Mouse (Mus musculus) left cerebral cortex, adult 8-10 months (tissue): ENCODE data around the gene Fam20c. TPM values are rescaled to one million over a fixed set of nuclear protein-coding genes. Genes with fewer than 3 reads are reported as not detected.

Source experiments
- DNase-seq, 2 experiments: peaks; one replicate each; pipeline ENCODE4 v3.0.0; 2022; ENCODE audit warnings: low spot score in 2 of 2
- total RNA-seq, 4 experiments: library from RNA; stranded (reverse); gene quantifications; 2 replicates each; pipeline ENCODE4 v1.2.4; 2022

Fam20c gene
- 10 to 100 TPM; 42.6 to 50.0 (median 47.2) TPM for total RNA-seq

DNA sequence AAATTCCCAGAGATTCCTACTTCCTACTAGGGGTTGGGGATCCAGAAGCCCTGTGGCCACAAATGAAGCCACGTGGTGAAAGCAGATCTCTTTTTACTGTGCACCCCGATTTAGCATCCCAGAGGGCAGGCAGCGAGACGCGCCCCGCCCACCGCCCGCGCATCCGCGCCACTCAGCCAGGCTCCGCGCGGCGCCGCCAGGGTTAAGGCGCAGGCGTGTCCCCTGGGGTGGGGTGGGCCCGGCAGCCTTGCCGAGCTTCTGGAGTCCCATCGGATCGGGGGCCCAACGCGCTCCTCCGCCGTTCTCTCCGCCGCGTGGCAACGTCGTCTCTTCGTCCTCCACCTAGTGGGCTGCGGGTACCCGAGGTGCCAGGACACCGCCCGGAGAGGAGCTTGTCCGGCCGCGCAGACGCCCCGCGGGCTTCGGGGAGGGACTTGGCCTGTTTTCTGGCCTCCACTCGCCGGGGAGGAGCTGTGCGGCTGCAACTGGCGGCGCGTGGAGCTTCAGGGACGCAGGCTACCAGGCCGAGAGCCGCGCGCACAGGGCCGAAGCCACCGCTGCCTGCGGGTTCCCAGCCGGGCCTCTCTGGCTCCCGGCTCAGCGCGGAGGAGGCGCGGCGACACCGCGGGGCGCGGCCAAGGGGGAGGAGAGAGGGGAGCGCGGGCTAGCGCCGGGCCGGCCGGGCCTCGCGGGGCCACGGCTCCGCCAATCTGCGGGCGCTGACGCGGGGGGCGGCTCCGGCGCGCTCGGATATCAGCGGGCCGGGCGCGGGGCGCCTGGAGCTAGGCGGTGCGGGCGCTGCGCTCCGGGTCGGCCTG is at the start of gene Fam20c:
TSS of gene Fam20c (plus strand) at position 212 of the 818 bp plus-strand sequence.
- peak; percentile 66 to 75 for DNase-seq

DNA sequence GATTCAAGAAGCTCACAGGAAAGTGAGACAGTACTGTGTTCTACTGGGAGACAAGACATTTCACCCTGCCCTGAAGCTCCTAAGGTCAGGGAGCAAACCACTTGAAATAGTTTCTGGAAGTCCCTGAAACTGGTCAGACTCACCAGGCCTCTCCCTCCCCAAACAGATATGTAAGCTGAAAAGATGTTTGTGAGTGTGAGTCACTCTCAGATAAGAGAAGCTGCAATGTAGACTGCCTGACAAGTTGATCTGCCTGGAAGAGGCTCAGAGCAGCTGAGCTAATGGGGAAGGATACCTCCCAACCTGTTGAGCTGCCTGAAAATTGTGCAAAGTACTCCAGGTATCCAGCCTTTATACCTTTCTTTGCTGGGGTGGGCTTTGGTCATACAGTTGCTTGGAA is 46.9 kb upstream of the Fam20c start:
- no peak for DNase-seq

DNA sequence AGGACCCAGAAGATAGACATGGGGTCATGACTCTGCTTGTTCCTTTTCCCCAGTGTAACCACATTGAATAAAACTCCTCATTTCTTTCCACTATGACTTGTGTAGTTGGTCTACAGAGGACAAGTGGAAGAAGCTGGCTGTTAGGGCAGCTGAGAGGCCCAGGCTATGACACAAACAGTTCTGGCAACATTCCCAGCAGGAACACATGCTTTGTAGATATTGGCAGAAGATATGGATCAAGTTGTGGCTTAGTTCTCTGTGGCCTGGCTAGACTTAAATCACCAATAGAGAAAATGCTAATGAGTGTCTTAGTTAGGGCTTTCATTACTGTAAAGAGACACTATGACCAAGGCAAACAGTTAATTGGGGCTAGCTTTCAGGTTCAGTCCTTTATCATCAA is 45.7 kb upstream of the Fam20c start:
- DNase-seq = no peak

DNA sequence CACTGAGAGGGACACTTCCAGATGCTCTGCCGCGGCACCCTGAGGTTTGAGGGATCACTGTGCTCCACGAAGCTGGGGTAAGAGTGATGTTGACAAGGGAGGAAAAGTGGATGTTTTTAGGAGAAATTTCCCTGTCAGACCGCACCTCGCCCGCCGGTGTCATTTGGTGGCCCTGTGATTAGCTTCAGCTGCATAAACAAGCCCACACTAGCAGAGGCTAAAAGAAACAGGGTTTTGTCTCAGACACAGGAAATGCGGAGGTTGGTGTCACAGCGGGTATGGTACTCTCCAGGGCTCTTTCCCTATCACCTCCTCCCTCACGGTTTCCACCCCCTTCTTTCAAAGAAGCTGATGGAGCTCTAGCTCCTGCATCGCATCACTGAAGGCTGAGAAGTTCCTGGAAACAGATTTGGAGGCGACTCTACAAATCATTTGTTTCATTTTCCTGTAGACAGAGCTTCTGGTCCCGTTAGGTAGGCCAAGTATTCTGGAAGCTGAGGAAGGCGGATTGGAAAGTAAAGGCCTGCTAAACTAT is 38.7 kb upstream of the Fam20c start:
- no peak for DNase-seq

DNA sequence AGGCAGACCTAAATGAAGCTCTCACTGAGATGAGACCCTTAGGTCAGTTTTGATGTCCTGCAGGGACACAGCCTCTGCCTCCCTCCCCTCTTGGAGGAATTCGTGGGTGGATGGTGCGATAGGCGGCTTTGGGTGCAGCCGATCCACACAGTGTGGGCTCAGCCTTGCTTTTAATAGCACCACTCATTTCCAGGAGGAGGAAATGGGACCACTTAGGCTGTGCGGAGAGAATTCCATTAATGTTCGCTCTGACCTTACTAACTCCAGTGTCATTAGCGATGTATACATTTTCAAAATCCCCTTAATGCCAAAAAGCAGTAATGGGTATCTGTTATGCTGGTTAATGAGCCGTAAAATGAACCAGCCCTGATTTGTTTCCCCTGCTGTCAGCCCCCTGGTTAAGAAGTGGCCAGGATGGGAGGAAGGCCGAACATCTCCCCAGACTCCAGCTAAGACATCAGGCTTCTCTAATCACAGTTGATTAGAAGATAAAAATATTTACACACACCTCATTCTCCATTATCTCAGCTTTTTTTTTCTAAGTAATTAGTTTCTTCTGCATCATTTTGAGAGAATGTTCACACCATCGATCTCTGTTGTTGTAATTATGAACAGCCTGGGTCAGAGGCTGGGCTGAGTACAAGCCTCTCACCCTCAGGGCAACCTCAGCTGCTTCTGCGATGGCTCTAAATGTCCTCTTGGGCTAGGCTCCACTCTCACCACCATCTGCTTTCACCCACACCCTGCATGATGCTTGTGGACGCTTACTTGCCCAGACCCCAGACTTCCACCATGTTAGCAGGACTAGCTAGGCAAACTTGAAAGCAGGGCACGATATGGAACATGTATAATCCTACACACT is 33.8 kb upstream of the Fam20c start:
- no peak for DNase-seq

DNA sequence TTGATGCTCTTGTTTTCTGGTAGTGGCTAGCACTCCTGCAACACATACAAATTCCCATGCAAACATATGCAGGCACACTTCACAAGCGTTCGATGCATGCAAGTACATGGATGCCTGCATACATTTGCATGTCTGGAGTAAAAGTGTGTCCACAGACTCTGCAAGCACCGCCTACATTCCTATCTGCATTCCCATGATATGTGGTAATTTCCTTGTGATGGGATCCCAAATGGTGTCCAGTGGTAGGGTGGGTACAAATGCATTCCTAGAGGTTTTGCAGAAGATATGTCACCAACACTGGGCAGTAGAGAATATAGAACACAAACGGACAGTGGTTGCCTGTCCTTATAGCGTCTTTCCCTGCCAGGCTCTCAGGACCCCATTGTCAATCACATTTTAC is 29.9 kb upstream of the Fam20c start:
- no peak for DNase-seq

DNA sequence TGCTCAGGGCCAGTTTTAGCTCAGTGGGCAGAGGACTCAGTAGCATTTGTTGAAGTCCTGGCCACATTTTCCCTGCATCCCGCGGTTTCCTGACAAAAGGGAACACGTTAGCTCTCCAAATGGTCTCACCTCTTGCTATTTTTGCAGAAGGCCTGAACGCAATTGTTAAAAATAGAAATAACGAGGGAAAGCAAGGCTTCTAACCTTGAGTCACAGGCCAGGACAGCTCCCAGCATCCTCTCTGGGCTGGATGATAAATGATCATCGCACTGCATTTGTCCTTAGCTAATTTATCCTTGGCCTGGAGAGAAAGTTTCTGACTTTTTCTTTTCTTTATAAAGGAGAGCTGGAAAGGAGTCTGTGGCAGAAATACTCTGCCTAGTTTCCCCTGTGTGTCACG is 29.2 kb upstream of the Fam20c start:
- no peak for DNase-seq

DNA sequence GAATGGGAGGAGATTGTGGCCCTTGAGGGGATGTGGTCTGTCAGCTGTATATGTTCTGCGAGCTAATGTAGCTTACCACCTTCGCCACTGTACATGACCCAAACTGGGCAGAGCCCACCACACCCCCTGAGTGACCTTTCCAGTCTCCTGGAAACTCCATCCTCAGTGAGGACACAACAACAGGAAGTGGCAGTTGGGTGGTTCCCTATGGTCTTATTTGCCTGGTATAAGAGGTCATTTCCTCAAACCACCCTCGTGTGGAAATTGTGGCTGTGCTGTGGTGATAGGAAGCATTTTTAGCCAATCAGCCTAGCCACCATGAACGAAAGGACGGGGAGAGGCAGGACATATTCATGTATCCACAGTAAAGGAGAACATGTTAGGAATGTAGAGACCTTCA is 23.5 kb upstream of the Fam20c start:
- DNase-seq = no peak

DNA sequence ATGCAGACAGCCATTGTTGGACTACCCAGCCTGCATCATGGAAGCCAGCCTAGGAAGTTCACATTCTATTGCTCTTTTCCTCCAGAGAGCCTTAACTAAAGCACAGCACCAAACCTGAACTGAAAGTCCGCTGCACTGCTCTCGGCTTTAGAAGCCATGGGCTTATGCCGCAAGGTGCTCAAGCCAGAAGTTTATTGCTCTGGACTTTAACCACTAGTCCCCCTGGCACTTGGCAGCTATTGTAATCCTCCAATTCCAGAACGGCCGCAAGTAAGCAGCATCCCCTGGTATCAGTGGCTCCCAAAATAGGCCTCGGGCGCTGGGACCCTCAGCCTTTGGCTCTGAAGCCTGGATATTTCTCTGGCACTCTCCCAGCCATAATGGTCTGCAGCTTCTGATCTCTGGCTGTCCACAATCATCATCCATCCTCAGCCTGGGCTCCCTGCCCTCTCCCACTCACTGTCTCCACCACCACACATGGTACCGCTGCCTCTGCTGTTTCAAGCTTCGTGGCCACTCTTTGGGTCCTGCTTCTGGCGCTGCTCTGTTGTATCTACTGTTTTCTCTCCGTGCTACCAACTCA is 20.9 kb upstream of the Fam20c start:
- no peak for DNase-seq

DNA sequence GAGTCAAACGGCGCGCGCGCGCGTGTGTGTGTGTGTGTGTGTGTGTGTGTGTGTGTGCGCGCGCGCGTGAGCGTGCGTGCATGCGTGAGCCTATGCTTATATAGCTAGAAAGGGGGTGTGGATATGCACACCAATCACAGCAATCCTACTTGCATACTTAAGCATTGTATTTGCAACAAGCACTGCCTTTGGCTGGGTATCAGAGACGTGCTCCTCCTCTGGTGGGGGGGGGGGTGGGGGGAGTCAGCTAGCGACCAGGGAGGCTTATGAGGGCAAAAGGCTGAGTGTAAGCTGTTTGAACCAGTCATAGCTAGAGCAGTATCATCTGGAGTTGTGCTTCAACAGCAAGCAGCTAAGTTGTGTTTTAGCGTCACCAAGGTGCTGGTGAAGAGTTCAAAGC is 20.3 kb upstream of the Fam20c start:
- no peak for DNase-seq

DNA sequence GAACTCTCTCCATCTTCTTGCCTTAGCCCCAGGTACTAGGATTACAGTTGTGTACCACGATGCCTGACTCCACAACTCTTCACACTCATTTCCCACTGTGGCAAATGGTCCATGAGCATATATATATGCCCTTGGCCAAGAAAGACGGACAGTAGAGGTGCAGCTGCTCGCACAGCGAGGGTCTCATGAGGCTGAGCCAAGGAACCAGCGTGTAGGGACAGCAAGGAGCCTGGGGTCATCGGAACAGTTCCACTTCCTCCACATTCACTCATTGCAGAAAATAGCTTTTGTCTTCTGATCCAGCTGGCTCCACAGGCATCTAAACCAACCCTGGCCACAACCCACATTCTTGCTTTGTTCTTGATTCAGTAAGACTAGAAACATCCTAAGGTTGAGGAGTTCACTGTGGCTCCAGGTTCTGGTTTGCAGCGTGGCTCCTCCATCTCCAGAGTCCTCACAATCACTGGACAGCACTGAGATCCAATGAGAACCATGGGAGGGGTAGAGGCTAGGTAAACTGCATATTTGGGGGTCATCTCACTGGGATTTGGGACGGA is 19.0 kb upstream of the Fam20c start:
- no peak for DNase-seq

DNA sequence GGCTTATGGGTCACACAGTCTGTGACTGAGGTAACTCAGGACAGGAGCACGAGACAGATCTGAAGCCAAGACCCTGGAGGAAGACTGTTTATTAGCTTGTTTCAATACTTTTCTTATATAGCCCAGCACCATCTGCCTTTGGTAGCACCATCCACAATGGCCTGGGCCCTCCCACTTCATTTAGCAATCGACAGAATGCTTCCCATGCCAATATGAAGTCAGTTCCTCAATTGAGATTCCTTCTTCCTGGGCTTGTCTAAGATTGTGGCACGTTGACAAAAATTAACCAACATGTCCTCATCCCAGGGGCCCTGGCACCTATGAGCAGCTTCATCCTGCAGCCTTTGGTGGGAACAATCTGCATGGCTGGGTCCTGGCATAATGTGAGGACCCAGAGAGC is 14.2 kb upstream of the Fam20c start:
- DNase-seq = no peak

DNA sequence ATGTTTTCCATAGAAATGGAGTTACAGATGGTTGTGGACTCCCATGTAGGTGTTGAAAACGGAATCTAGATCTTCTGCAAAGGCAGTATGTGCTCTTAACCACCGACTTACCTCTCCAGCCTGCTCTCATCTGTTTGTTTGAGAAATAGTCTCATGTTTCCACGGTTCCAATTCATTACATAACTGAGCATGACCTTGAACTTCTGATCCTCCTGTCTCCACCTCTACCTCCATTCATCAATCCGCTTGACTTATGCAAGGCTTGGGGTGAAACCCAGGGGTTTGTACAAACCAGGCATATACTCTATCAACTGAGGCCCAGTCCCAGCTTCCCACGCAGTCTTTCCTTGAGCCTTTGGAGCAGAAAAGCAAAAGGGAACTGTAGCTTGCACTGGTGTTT is 12.8 kb upstream of the Fam20c start:
- DNase-seq = no peak

DNA sequence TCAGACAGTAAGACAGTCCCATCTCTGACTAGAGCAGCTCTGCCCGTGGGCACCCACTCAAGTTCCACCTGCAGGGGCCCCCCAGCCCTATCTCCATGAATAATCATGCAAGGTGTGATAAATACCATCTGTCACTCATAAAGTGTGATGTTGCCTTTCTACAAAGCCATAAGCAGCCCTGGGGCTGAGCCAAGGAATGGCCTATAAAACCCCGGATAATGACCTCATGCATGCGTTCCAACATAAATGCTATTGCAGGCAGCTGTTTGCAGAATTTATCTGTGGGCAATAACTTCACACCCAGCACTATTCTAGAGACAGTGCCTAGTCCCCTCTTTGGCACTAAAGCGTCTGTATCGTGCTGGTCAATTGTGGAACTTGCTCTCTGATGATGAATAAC is 12.0 kb upstream of the Fam20c start:
- no peak for DNase-seq

DNA sequence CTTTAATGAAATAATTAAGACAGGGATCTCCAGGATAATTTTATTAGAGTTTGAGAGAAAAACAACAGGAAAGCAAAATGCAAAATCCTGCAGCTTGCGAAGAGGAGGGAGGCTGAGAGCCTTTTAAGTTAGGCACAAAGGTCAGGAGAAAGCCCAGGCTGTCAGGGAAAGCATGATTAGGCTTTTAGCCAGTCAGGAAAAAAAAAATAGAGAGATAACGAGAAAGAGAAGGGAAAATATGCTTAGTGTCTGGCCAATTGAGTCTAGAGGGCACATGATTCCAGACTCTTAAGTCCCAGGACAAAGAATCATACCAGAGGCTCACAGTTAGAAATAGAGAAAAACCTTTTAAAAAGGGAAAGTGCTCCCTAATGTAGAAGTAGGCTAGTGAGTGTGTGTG is 10.7 kb upstream of the Fam20c start:
- no peak for DNase-seq

DNA sequence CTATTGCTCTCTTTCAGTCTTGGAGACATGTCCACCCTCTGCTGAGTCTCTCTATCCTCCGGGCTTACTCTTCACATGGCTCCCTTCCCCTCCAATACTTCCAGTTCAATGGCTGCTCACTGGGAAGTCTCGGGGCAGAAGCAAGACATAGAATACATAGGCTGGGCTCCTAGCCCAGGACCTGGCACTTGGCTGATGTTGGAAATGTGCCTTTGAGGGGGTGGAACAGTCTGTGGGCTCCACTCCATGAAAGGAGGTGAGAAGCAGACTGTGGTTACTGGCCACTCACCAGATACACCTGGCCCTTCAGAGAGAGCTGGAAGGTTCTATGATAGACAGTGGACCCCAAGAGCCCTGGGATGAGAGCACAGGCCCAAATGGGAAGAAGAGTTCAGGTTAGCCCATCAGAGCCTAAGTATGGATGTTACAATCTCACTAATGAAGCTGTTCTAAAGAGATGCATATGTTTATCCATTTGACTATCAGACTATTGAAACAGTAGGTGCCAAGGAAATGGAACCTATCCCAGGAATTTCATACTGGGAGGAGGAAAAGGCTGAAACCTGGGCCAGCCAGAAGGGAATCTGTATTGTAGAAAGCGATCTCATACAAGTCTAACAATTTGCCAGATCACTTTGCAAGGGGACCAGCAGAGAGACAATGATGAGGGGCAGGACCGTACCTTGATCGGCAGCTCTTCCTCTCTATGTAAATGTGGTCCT is 8.8 kb upstream of the Fam20c start:
- DNase-seq = no peak

DNA sequence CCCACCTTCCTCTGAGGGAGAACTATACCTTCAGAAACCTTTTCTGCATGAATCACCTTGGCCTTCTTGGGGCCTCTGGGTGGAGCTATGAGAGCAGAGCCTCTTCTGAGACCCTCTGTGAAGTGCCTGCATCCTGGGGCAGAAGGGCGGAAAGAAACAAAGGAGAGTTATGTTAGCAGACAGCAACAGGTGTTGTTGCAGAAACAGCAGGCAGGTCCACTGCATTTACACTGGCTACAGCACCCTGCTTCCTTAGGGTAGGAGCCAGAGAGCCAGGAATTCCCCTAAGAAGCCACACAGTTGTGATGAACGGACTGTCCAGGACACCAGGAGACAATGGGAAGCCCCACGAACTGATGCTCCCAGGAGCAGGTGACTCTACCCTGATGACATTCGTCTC is 1.0 kb upstream of the Fam20c start:
- DNase-seq = no peak

DNA sequence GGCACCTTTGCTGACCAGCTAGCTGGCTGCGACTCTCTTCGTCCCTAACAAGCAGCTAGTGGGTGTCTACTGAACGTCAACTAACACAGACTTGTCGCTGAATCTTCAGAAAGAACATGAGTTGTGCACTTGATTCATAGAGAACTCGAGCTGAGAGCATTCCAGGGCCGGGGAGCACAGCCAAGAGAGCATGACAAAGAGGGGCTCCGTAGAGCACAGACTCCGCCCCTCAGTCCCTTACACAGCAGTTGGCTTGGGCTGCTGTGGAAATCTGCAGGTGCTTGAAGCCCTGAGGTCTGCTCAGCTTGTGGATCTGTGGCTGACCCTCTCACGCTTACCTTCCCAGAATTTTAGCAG is 390 bp upstream of the Fam20c start:
- DNase-seq = no peak

DNA sequence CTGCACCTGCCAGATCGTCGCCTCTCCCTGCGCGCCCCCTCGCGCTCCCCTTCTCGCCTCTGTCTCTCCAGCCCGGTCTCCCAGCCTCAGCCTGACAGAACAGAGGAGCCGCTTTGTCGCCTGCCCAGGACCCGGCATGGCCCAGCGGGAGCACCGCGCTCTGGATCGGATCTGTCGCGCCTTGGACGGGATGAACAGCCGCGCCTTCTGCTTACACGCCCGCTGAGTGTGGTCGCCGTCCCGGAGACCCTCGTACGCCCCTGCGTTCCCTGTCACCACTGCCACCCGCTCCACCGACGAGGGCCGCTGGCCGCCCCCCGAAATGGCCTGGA is 773 bp downstream of the Fam20c start:
- DNase-seq = no peak

DNA sequence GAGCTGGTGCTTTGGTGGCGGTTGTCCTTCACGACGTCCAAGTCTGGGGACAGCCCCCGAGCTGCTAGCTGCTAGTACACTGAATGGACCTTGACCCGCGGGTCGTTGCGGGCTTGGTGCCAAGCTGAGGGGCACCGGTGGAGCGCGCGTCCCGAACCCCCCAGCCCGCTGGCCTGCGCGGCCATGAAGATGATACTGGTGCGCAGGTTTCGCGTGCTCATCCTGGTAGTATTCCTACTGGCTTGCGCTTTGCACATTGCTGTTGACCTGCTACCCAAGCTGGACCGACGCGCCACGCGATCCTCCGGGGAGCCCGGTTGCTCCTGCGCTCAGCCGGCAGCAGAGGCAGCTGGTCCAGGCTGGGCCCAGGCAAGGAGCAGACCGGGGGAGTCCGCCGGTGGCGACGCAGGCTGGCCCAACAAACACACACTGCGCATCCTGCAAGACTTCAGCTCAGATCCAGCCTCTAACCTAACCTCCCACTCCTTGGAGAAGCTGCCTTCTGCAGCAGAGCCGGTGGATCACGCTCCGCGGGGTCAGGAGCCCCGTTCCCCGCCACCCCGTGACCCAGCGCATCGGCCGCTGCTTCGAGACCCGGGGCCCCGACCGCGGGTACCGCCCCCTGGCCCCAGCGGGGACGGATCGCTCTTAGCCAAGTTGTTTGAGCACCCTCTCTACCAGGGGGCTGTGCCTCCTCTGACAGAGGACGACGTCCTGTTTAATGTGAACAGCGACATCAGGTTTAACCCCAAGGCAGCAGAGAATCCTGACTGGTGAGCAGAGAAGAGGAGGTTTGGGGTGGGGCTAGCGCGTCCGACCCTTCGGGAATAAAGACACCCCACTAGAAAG is 1.4 kb downstream of the Fam20c start:
- peak in 1 of 2 experiments; percentile 35 for DNase-seq
